12 mouse cellular contexts compared by ENCODE assay signal in genomic region chrX:52791944-52792719, GRCm38 (mm10). TPM values are rescaled to one million over a fixed set of nuclear protein-coding genes. Genes with fewer than 3 reads are reported as not detected.
DNase-seq lines count a peak whose midpoint lies in the region; ATAC-seq lines count a peak whose summit lies in the region.
"Had no signal": no experiment of that assay in that cellular context is flagged by ENCODE, and none has a peak within 500 bp of the region (broad histone marks: within the 10 kb centered on the region; RNA-seq: fewer than 3 reads in every experiment).

No protein-coding gene starts in this region.

- 0 out of 2 replicates have a peak, but pooled peaks cover 3% of the 10 kb centered on the region for H3K4me1 ChIP-seq in neural tube, embryonic 11.5 days (ENCODE audit: control insufficient read depth, insufficient read depth, low read length)
- H3K4me1 ChIP-seq: liver, embryonic 15.5 days had no signal

- H3K27me3 ChIP-seq in neural tube, embryonic 11.5 days (ENCODE audit: control insufficient read depth, insufficient read depth, low read length): no peaks in the 10 kb centered on the region
- H3K27me3 ChIP-seq: liver, embryonic 15.5 days had no signal

- no peak overlapping the region for H3K9ac ChIP-seq in neural tube, embryonic 11.5 days (ENCODE audit: low read length)
- H3K9ac ChIP-seq: liver, embryonic 15.5 days had no signal

- H3K27ac ChIP-seq in neural tube, embryonic 11.5 days (ENCODE audit: low read depth, low read length): no peak overlapping the region
- H3K27ac ChIP-seq: left cerebral cortex, adult 2 months; liver, embryonic 15.5 days had no signal

- WGBS in neural tube, embryonic 11.5 days: 31% methylated on average over 9 of the region's 10 CpGs

- ATAC-seq in neural tube, embryonic 11.5 days (ENCODE audit: insufficient read depth, low FRiP score, low TSS enrichment): no peak

- H3K4me2 ChIP-seq in neural tube, embryonic 11.5 days (ENCODE audit: low read depth): peak overlapping the region; percentile 46

- no peaks in the 10 kb centered on the region for H3K9me3 ChIP-seq in neural tube, embryonic 11.5 days (ENCODE audit: control insufficient read depth, low read length)
- H3K9me3 ChIP-seq: liver, embryonic 15.5 days had no signal

- no peak overlapping the region for H3K4me3 ChIP-seq in neural tube, embryonic 11.5 days (ENCODE audit: low read depth, low read length)

- DNase-seq in adrenal gland, adult 2 months: peak; percentile 44
- no peak for DNase-seq in adrenal gland, adult 8-10 months
- DNase-seq in neural tube, embryonic 11.5 days (ENCODE audit: low spot score): no peak
- DNase-seq in neural tube, embryonic 10.5 days (ENCODE audit: extremely low spot score, low spot score): no peak
- peak; percentile 36 for DNase-seq in lung, postnatal 36 days
- DNase-seq in thymus, postnatal 36 days: no peak
- DNase-seq in frontal cortex, postnatal 14 days (ENCODE audit: low spot score in 2 of 2): no peak
- DNase-seq in retina, embryonic 14.5 days (ENCODE audit: low spot score): no peak
- DNase-seq: gastrocnemius, postnatal 10 days had no signal

- no peaks in the 10 kb centered on the region for H3K36me3 ChIP-seq in neural tube, embryonic 11.5 days (ENCODE audit: control insufficient read depth, insufficient read depth, low read length)
- H3K36me3 ChIP-seq: liver, embryonic 15.5 days had no signal

RNA-seq across cellular contexts. Expression of gene Ccdc160, which starts 1.1 kb away (rescaled TPM):
- total RNA-seq in adrenal gland, adult 2 months (2021): 10 to 100 TPM; 13.7 to 34.5 TPM
- 0.24 and 0.32 TPM in 2 replicates for polyA plus RNA-seq in adrenal gland, adult 2 months (2012; rRNA removed)
- total RNA-seq in adrenal gland, adult 8-10 months (2022): 10 to 100 TPM; 23.5 to 51.4 (median 36.7) TPM
- 4.6 and 5.9 TPM in 2 replicates for polyA plus RNA-seq in neural tube, embryonic 11.5 days (2014; fragmentation: Nextera tagmentation; extraction: Ambion mirVana)
- polyA plus RNA-seq: spleen, adult 2 months had no signal

Comparison
In these comparisons a context has a peak if more than half of its experiments do, and no peak if none do; other contexts are left out.
1. DNase-seq: peak in adrenal gland, adult 2 months (single experiment) and lung, postnatal 36 days (single experiment); none in adrenal gland, adult 8-10 months (single experiment), neural tube, embryonic 11.5 days (single experiment), neural tube, embryonic 10.5 days (single experiment), thymus, postnatal 36 days (0 of 2), frontal cortex, postnatal 14 days (0 of 2) and retina, embryonic 14.5 days (single experiment).